Mouse (Mus musculus): Measurements from ENCODE around the gene Olfr345. TPM values are rescaled to one million over a fixed set of nuclear protein-coding genes. Genes with fewer than 3 reads are reported as not detected.

The Olfr345 gene
- not detected in 2 replicates for polyA plus RNA-seq (2014; fragmentation: Nextera tagmentation; extraction: Ambion mirVana)

DNA sequence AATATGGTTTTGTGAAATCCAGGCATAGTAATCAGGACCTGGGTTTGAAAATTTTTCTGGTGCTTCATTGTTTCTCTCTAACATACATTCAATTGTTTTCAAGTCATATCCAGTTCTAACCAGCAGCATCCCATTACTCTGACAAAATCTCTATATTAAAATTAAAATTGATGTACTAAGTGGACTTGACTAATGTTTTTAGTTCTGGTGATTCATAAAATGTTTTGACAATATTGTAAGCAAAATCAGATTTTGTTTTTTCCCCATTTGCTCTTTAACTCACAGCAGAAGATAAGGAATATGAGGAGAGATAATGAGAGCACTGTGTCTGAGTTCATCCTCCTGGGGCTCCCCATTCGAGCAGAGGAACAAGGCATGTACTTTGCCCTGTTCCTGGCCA is at the start of gene Olfr345:
TSS of gene Olfr345 (plus strand) at position 301 of the 400 bp plus-strand sequence.
- Histone ChIP-seq H3K27ac (ENCODE audit: low read depth, low read length) (no peak within 1 kb of the TSS), H3K36me3 (ENCODE audit: control insufficient read depth, insufficient read depth, low read length) (no peaks in the 10 kb centered on the region), H3K4me1 (ENCODE audit: control insufficient read depth, insufficient read depth, low read length) (no peaks in the 10 kb centered on the region), H3K9me3 (replicated peaks; ENCODE audit: control insufficient read depth, low read length) (peaks cover 10% of the 10 kb centered on the region), H3K9ac (ENCODE audit: low read length) (no peak within 1 kb of the TSS), H3K4me2 (ENCODE audit: low read length) (no peak within 1 kb of the TSS), H3K27me3 (replicated peaks; ENCODE audit: control insufficient read depth, insufficient read depth, low read length) (no peaks in the 10 kb centered on the region), H3K4me3 (ENCODE audit: low read depth, low read length) (no peak within 1 kb of the TSS)
- no peak for DNase-seq (ENCODE audit: low spot score)
- 63% methylated on average over 1 of the region's 1 CpGs for WGBS
- ATAC-seq: no peak

DNA sequence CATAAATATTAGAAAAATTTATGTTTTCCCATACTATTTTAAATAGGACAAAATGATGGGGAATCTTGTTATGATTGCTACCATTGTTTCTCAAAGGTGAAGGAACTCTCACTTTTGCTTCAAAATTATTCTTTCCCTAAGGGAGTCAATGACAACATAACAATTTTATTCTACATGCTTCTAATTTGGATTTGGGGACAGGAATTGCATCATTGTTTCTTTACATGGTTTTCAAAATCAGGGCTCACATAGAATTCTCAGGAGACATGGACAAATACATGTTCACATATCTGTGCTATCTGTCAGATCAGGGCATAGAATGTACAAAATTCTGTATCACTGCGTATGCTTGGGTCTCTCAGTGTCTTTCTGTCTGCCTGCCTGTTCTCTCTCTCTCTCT is 45.6 kb downstream of the Olfr345 start, which contains the start of gene Olfr346:
TSS of gene Olfr346 (plus strand) at position 301 of the 400 bp plus-strand sequence.
- DNase-seq (ENCODE audit: low spot score) (no peak), ATAC-seq (no peak)
- Histone ChIP-seq H3K27ac (ENCODE audit: low read depth, low read length) (no peak within 1 kb of the TSS), H3K9ac (ENCODE audit: low read length) (no peak within 1 kb of the TSS), H3K36me3 (ENCODE audit: control insufficient read depth, insufficient read depth, low read length) (no peaks in the 10 kb centered on the region), H3K27me3 (replicated peaks; ENCODE audit: control insufficient read depth, insufficient read depth, low read length) (no peaks in the 10 kb centered on the region), H3K4me2 (ENCODE audit: low read length) (no peak within 1 kb of the TSS), H3K4me1 (ENCODE audit: control insufficient read depth, insufficient read depth, low read length) (no peaks in the 10 kb centered on the region), H3K4me3 (ENCODE audit: low read depth, low read length) (no peak within 1 kb of the TSS), H3K9me3 (replicated peaks; ENCODE audit: control insufficient read depth, low read length) (peaks cover 10% of the 10 kb centered on the region; the same call in 1 of the 2 replicates)
- whole genome bisulfite sequencing: 96% methylated on average over 1 of the region's 1 CpGs

Other genes with a start within 250 kb of the Olfr345 start
- gene Olfr339, start 221.1 kb upstream of the Olfr345 start, polyA plus RNA-seq (2014; fragmentation: Nextera tagmentation; extraction: Ambion mirVana): not detected in 2 replicates
- gene Olfr340, start 187.5 kb upstream of the Olfr345 start, polyA plus RNA-seq (2014; fragmentation: Nextera tagmentation; extraction: Ambion mirVana): not detected in 2 replicates
- not detected in 2 replicates for gene Olfr341, start 157.6 kb upstream of the Olfr345 start, polyA plus RNA-seq (2014; fragmentation: Nextera tagmentation; extraction: Ambion mirVana)
- gene Olfr342, start 115.0 kb upstream of the Olfr345 start, polyA plus RNA-seq (2014; fragmentation: Nextera tagmentation; extraction: Ambion mirVana): not detected in 2 replicates
- gene Olfr344, start 73.4 kb upstream of the Olfr345 start, polyA plus RNA-seq (2014; fragmentation: Nextera tagmentation; extraction: Ambion mirVana): not detected in 2 replicates
- gene Olfr346, start 45.7 kb downstream of the Olfr345 start, polyA plus RNA-seq (2014; fragmentation: Nextera tagmentation; extraction: Ambion mirVana): not detected in 2 replicates
- gene Olfr347, start 91.9 kb downstream of the Olfr345 start, polyA plus RNA-seq (2014; fragmentation: Nextera tagmentation; extraction: Ambion mirVana): not detected in 2 replicates
- gene Olfr348, start 144.2 kb downstream of the Olfr345 start, polyA plus RNA-seq (2014; fragmentation: Nextera tagmentation; extraction: Ambion mirVana): not detected in 2 replicates
- gene Olfr50, start 150.5 kb downstream of the Olfr345 start, polyA plus RNA-seq (2014; fragmentation: Nextera tagmentation; extraction: Ambion mirVana): not detected in 2 replicates
- gene Olfr3, start 177.0 kb downstream of the Olfr345 start, polyA plus RNA-seq (2014; fragmentation: Nextera tagmentation; extraction: Ambion mirVana): not detected in 2 replicates
- gene Olfr350, start 206.3 kb downstream of the Olfr345 start, polyA plus RNA-seq (2014; fragmentation: Nextera tagmentation; extraction: Ambion mirVana): not detected in 2 replicates
- gene Olfr351, start 222.6 kb downstream of the Olfr345 start, polyA plus RNA-seq (2014; fragmentation: Nextera tagmentation; extraction: Ambion mirVana): not detected in 2 replicates
- gene Olfr352, start 228.4 kb downstream of the Olfr345 start, polyA plus RNA-seq (2014; fragmentation: Nextera tagmentation; extraction: Ambion mirVana): not detected in 2 replicates

Measured in forebrain, embryonic 14.5 days (tissue).